Mouse (Mus musculus): ENCODE results near the gene Rgs19. TPM values are rescaled to one million over a fixed set of nuclear protein-coding genes. Genes with fewer than 3 reads are reported as not detected.
A peak's percentile ranks its signal among the peaks of the same experiment; 100 is the strongest.

The Rgs19 gene
- polyA plus RNA-seq, 2 experiments = 92.8 to 124 TPM

DNA sequence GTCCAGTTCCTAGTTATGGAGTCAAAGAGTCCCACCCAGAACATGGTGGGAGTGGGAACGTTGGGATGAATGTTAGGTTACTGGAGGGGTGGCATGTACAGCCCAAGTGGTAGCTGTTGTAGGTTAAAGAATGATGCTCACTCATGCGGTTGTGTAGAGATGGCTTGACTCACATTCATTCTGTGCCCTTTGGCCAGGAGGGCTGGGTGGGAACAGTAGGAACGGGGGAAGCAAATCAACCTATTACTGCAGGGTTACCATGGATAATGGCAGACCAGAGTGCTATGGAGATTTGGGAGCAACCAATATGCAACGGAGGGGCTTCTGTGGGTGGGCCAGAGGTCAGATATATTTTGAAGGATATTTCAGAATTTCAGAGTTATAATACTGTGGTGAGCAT is 18.8 kb downstream of the Rgs19 start:
- no peak for TF ChIP-seq POLR2A (IDR thresholded peaks at IDR 0.05; ENCODE audit: borderline replicate concordance, extremely low read depth, insufficient read depth, insufficient read length)
- H3K9me3 ChIP-seq (ENCODE audit: control insufficient read depth, low read length) = no peaks in the 10 kb centered on the region
- no peak overlapping the region for H3K9ac ChIP-seq (ENCODE audit: low read depth, low read length, severe bottlenecking)
- no peak overlapping the region for H3K4me3 ChIP-seq (replicated peaks; ENCODE audit: low read length)
- peaks cover 35% of the 10 kb centered on the region for H3K27me3 ChIP-seq (ENCODE audit: control insufficient read depth, insufficient read depth, low read length)
- H3K27ac ChIP-seq (replicated peaks; ENCODE audit: low read depth, low read length) = no peak overlapping the region
- no peak for ATAC-seq (ENCODE audit: low FRiP score, low read depth)
- no peaks in the 10 kb centered on the region for H3K36me3 ChIP-seq (ENCODE audit: control insufficient read depth, insufficient read depth, low read length)
- H3K4me1 ChIP-seq (ENCODE audit: control insufficient read depth, insufficient read depth, low read length) = peaks cover 21% of the 10 kb centered on the region
- H3K4me2 ChIP-seq (replicated peaks; ENCODE audit: low read depth, low read length, severe bottlenecking) = no peak overlapping the region
- 86% methylated on average over 4 of the region's 4 CpGs for WGBS
- DNase-seq (ENCODE audit: low spot score) = no peak

DNA sequence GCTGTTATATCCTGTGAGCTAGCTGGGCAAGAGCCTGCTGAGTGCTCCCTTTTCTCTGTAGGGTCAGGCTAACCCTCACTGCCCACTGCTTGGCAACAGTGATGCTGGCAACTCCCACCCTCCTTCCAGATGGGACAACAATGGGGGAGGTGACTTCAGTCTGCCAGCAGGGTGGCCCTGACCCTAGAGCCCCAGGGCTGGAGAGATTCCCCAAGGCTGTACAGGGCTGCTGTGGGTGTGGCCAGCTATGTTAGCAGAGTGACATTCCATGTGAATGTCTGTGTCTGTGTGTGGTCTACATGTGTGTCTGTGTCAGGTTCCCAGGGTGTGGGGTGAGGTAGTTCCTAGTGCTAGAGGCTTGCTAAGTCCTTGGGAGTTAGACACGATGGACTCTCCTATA is 20.3 kb downstream of the Rgs19 start:
- Histone ChIP-seq H3K27me3 (ENCODE audit: control insufficient read depth, insufficient read depth, low read length) (peaks cover 44% of the 10 kb centered on the region), H3K9ac (ENCODE audit: low read depth, low read length, severe bottlenecking) (no peak overlapping the region), H3K36me3 (ENCODE audit: control insufficient read depth, insufficient read depth, low read length) (no peaks in the 10 kb centered on the region), H3K4me3 (replicated peaks; ENCODE audit: low read length) (no peak overlapping the region), H3K4me2 (replicated peaks; ENCODE audit: low read depth, low read length, severe bottlenecking) (no peak overlapping the region), H3K9me3 (ENCODE audit: control insufficient read depth, low read length) (no peaks in the 10 kb centered on the region), H3K27ac (replicated peaks; ENCODE audit: low read depth, low read length) (no peak overlapping the region), H3K4me1 (ENCODE audit: control insufficient read depth, insufficient read depth, low read length) (peaks cover 14% of the 10 kb centered on the region)
- TF ChIP-seq POLR2A (IDR thresholded peaks at IDR 0.05; ENCODE audit: borderline replicate concordance, extremely low read depth, insufficient read depth, insufficient read length) = no peak
- DNase-seq (ENCODE audit: low spot score) = no peak
- 52% methylated on average over 1 of the region's 1 CpGs for WGBS
- no peak for ATAC-seq (ENCODE audit: low FRiP score, low read depth)

DNA sequence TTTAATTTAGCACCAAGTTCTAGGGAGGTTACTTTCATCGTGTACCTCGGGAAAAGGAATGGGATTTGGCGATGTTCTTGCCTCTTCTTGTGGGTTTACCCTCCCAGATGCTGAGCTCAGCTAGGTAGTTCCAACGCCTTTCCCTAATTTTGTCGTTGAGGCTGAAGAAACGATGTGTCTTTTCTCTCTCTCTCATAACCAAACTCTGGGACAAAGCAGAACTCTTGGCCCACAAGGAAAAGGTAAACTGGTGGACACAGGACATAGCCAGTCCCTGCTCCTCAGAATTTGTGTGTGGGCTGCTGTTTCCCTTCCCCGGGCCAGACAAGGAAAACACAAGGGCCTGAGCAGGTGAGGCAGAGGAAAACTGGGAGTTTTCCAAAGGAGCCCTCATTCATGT is 21.8 kb downstream of the Rgs19 start:
- WGBS = 27% methylated on average over 7 of the region's 7 CpGs
- Histone ChIP-seq H3K36me3 (ENCODE audit: control insufficient read depth, insufficient read depth, low read length) (no peaks in the 10 kb centered on the region), H3K4me2 (replicated peaks; ENCODE audit: low read depth, low read length, severe bottlenecking) (no peak overlapping the region), H3K4me3 (replicated peaks; ENCODE audit: low read length) (peak overlapping the region; percentile 46; the same call in 1 of the 2 replicates), H3K27me3 (ENCODE audit: control insufficient read depth, insufficient read depth, low read length) (peaks cover 44% of the 10 kb centered on the region), H3K4me1 (ENCODE audit: control insufficient read depth, insufficient read depth, low read length) (peaks cover 14% of the 10 kb centered on the region), H3K9me3 (ENCODE audit: control insufficient read depth, low read length) (no peaks in the 10 kb centered on the region), H3K27ac (replicated peaks; ENCODE audit: low read depth, low read length) (no peak overlapping the region), H3K9ac (ENCODE audit: low read depth, low read length, severe bottlenecking) (no peak overlapping the region)
- TF ChIP-seq POLR2A (IDR thresholded peaks at IDR 0.05; ENCODE audit: borderline replicate concordance, extremely low read depth, insufficient read depth, insufficient read length) = no peak
- DNase-seq (ENCODE audit: low spot score) = no peak
- ATAC-seq (ENCODE audit: low FRiP score, low read depth) = no peak

DNA sequence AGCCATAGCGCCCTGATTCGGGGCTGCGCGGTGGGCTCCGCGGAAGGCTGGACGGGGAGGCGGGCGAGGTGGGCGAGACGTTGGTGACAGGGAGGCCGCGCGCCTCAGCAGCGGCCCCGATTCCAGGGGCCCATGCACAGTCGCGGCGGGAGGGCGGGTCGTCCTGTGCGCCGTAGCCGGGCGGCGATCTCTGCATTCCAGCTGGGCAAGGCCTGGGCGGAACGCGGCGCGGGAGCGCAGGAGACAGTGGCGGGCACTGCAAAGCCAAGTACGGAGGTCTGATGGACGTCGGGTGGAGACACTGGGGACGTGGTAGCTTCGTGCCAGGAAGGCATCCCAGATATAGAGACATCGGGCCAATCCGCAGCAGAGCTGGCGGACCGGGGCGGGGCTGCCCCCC is 22.5 kb downstream of the Rgs19 start, which contains the start of gene Sox18:
Sox18 (minus strand) TSS at position 315 of the 400 bp plus-strand sequence.
- Histone ChIP-seq H3K27me3 (ENCODE audit: control insufficient read depth, insufficient read depth, low read length) (peaks cover 44% of the 10 kb centered on the region), H3K4me2 (replicated peaks; ENCODE audit: low read depth, low read length, severe bottlenecking) (peak within 1 kb of the TSS; percentile 78), H3K36me3 (ENCODE audit: control insufficient read depth, insufficient read depth, low read length) (no peaks in the 10 kb centered on the region), H3K4me1 (ENCODE audit: control insufficient read depth, insufficient read depth, low read length) (peaks cover 14% of the 10 kb centered on the region), H3K27ac (replicated peaks; ENCODE audit: low read depth, low read length) (no peak within 1 kb of the TSS), H3K9ac (ENCODE audit: low read depth, low read length, severe bottlenecking) (peak within 1 kb of the TSS; percentile 45), H3K4me3 (replicated peaks; ENCODE audit: low read length) (peak within 1 kb of the TSS; percentile 46), H3K9me3 (ENCODE audit: control insufficient read depth, low read length) (no peaks in the 10 kb centered on the region)
- under 1% methylated on average over 39 of the region's 43 CpGs for WGBS
- ATAC-seq (ENCODE audit: low FRiP score, low read depth) = no peak; the same call in 1 of the 2 replicates
- DNase-seq (ENCODE audit: low spot score) = no peak
- TF ChIP-seq POLR2A (IDR thresholded peaks at IDR 0.05; ENCODE audit: borderline replicate concordance, extremely low read depth, insufficient read depth, insufficient read length) = no peak

DNA sequence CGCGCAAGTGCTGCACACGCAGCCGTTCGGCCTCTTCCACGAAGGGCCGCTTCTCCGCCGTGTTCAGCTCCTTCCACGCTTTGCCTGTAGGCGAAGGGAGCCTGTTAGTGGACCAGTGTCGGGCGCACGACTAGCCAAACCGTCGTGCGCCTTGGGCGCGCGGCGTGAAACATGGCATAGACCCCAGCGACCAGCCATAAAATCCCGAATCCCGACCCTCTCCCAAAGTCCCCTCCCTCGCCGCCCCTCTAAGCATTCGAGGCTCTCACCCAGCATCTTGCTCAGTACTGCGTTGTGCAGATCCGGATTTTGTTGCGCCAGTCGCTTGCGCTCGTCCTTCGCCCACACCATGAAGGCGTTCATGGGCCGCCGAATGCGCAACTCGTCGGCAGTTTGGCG is 22.9 kb downstream of the Rgs19 start:
- Histone ChIP-seq H3K4me3 (replicated peaks; ENCODE audit: low read length) (peak overlapping the region; percentile 46), H3K4me1 (ENCODE audit: control insufficient read depth, insufficient read depth, low read length) (peaks cover 14% of the 10 kb centered on the region), H3K4me2 (replicated peaks; ENCODE audit: low read depth, low read length, severe bottlenecking) (peak overlapping the region; percentile 78), H3K9me3 (ENCODE audit: control insufficient read depth, low read length) (no peaks in the 10 kb centered on the region), H3K27ac (replicated peaks; ENCODE audit: low read depth, low read length) (no peak overlapping the region), H3K9ac (ENCODE audit: low read depth, low read length, severe bottlenecking) (peak overlapping the region; percentile 45), H3K36me3 (ENCODE audit: control insufficient read depth, insufficient read depth, low read length) (no peaks in the 10 kb centered on the region), H3K27me3 (ENCODE audit: control insufficient read depth, insufficient read depth, low read length) (peaks cover 44% of the 10 kb centered on the region)
- ATAC-seq (ENCODE audit: low FRiP score, low read depth) = no peak; the same call in 1 of the 2 replicates
- TF ChIP-seq POLR2A (IDR thresholded peaks at IDR 0.05; ENCODE audit: borderline replicate concordance, extremely low read depth, insufficient read depth, insufficient read length) = no peak
- no peak for DNase-seq (ENCODE audit: low spot score)
- WGBS = 1% methylated on average over 32 of the region's 41 CpGs

All from limb, embryonic 14.5 days (tissue).